Mouse (Mus musculus): ENCODE measurements at regions not wholly inside any gene's neighbourhood (a gene's known extent, or its start where the extent isn't known, plus 50 kb on each side); places are given as distances from the start of the nearest gene placed in this dataset.

GRCm38 (mm10) chr2:117524437-117524836 is 181.6 kb upstream of the Rasgrp1 start:
- TF ChIP-seq CTCF (IDR thresholded peaks at IDR 0.05; ENCODE audit: low read depth) (no peak), EP300 (optimal IDR thresholded peaks at IDR 0.05) (no peak)

Measured in stomach, postnatal 0 days (tissue).